Comparison of ENCODE assay signal across 12 mouse cellular contexts in the genomic region with DNA sequence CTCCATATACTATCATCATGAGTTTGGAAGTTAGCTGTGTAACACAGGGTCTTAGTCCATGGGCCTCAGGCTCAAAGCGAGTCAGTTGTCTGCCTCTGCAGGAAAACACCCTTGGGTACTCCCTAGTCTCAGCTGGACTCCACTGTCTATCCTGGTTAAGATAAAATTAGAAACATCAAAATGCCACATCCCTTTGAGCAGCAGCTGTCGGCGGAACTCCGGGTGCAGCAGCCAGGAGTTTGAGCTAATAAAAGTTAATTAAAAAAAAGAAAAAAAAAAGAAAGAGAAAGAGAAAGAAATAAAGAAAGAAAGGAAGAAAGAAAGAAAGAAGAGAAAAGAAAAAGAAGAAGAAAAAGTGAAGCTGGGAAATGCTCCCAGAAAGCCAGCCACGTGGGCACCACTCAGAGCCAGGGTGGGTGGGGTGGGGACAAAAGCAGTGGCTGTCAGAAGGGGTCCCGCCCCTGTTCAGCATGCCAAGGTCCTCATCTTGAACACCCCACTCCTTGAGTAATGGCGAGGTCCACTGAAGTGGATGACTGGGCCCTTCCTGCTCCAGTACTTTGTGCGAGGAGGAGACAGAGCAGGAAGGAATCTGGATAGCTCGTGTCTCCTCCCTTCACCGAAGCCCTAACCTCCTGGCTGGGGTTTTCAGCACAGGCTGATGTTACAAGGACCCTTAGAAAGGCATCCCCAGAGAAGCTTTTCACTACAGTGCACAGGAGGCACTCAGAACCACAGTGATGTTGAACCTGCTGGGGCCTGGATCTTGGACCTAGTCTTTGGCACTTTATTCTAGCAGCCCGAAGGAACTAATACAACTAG. TPM values are rescaled to one million over a fixed set of nuclear protein-coding genes. Genes with fewer than 3 reads are reported as not detected.
DNase-seq lines count a peak whose midpoint lies in the region; ATAC-seq and TF ChIP-seq lines count a peak whose summit lies in the region.
"Had no signal": no experiment of that assay in that cellular context is flagged by ENCODE, and none has a peak within 500 bp of the region (broad histone marks: within the 10 kb centered on the region; RNA-seq: fewer than 3 reads in every experiment).

No protein-coding gene starts in this region.

- ATAC-seq in heart, embryonic 13.5 days (ENCODE audit: extremely low read depth, insufficient number of reproducible peaks, low FRiP score, low TSS enrichment), result no peak
- ATAC-seq: midbrain, embryonic 15.5 days had no signal

- intact Hi-C loops in gastrocnemius, postnatal 14 days (cut with DNase I; ENCODE audit: low total_unique reads), result no loop called here
- intact Hi-C loops in left cerebral cortex, adult 2 months (cut with DNase I), result no loop called here
- intact Hi-C loops in left cerebral cortex, postnatal 36 days (cut with DNase I), result no loop called here

- H3K4me2 ChIP-seq in heart, embryonic 13.5 days, result peak overlapping the region; percentile 32; the same call in 1 of the 2 replicates
- H3K4me2 ChIP-seq: limb, embryonic 13.5 days; midbrain, embryonic 15.5 days had no signal

- TF ChIP-seq CTCF in left cerebral cortex, adult 2 months (IDR thresholded peaks at IDR 0.05), result no peak
- no peak for TF ChIP-seq CTCF in thymus, adult 2 months (IDR thresholded peaks at IDR 0.05; ENCODE audit: borderline replicate concordance, control insufficient read depth, extremely low read depth, insufficient read depth, low read length, poor library complexity)

- DNase-seq in gastrocnemius, postnatal 14 days, result peak; percentile 37
- DNase-seq in gastrocnemius, adult 8-10 months (ENCODE audit: low spot score in 2 of 2), result no peak
- no peak for DNase-seq in left cerebral cortex, adult 2 months (ENCODE audit: extremely low spot score in 1 of 2, low spot score in 2 of 2)
- DNase-seq in left cerebral cortex, postnatal 36 days (ENCODE audit: low spot score in 2 of 2), result no peak
- peak; percentile 57 for DNase-seq in lung, postnatal 25 days (ENCODE audit: low spot score)
- DNase-seq in thymus, adult 2 months, result no peak
- DNase-seq in liver, result no peak
- DNase-seq: cerebellum, postnatal 10 days had no signal

- 31% methylated on average over 11 of the region's 11 CpGs for WGBS in heart, embryonic 13.5 days
- WGBS in thymus, adult 2 months, result 74% methylated on average over 11 of the region's 11 CpGs

- peak overlapping the region; percentile 70 for H3K9ac ChIP-seq in heart, embryonic 13.5 days
- H3K9ac ChIP-seq: limb, embryonic 13.5 days; midbrain, embryonic 15.5 days had no signal

- H3K27me3 ChIP-seq in heart, embryonic 13.5 days (replicated peaks), result no peaks in the 10 kb centered on the region
- no peaks in the 10 kb centered on the region for H3K27me3 ChIP-seq in thymus, adult 2 months (ENCODE audit: control insufficient read depth, insufficient read depth, low read length)
- H3K27me3 ChIP-seq: limb, embryonic 13.5 days; midbrain, embryonic 15.5 days had no signal

- peaks cover 100% of the 10 kb centered on the region for H3K4me1 ChIP-seq in heart, embryonic 13.5 days
- H3K4me1 ChIP-seq in thymus, adult 2 months (replicated peaks; ENCODE audit: control insufficient read depth, insufficient read depth, low read length), result no peaks in the 10 kb centered on the region; the same call in 1 of the 2 replicates

- H3K4me3 ChIP-seq in left cerebral cortex, adult 2 months, result no peak overlapping the region
- H3K4me3 ChIP-seq in heart, embryonic 13.5 days, result no peak overlapping the region
- no peak overlapping the region for H3K4me3 ChIP-seq in thymus, adult 2 months (ENCODE audit: control insufficient read depth, insufficient read depth, low read length)
- H3K4me3 ChIP-seq: erythroblast, embryonic 14.5 days; limb, embryonic 13.5 days; midbrain, embryonic 15.5 days had no signal

- H3K9me3 ChIP-seq in heart, embryonic 13.5 days, result no peaks in the 10 kb centered on the region
- H3K9me3 ChIP-seq: limb, embryonic 13.5 days; midbrain, embryonic 15.5 days had no signal

- peak overlapping the region; percentile 40; the same call in 1 of the 2 replicates for H3K27ac ChIP-seq in left cerebral cortex, adult 2 months
- H3K27ac ChIP-seq in heart, embryonic 13.5 days (replicated peaks), result peak overlapping the region; percentile 94
- no peak overlapping the region for H3K27ac ChIP-seq in thymus, adult 2 months (ENCODE audit: control insufficient read depth, insufficient read depth, low read length)

- TF ChIP-seq POLR2A in thymus, adult 2 months (IDR thresholded peaks at IDR 0.05; ENCODE audit: control insufficient read depth, extremely low read depth, insufficient read depth, low read length, poor library complexity), result no peak

- H3K36me3 ChIP-seq in heart, embryonic 13.5 days, result no peaks in the 10 kb centered on the region; the same call in 1 of the 2 replicates
- no peaks in the 10 kb centered on the region for H3K36me3 ChIP-seq in thymus, adult 2 months (ENCODE audit: control insufficient read depth, insufficient read depth, low read length)
- H3K36me3 ChIP-seq: midbrain, embryonic 15.5 days had no signal

RNA-seq across cellular contexts. Expression of gene Lrrc75a, which starts 6.1 kb away (rescaled TPM):
- 1 to 10 TPM; 7.2 to 8.8 TPM for total RNA-seq in gastrocnemius, postnatal 14 days (2021)
- total RNA-seq in gastrocnemius, adult 8-10 months (2022), result 1 to 10 TPM; 2.7 to 4.6 (median 3.0) TPM
- 10 to 100 TPM; 20.0 to 24.9 TPM for total RNA-seq in left cerebral cortex, adult 2 months (2021)
- 10 to 100 TPM; 18.7 to 21.8 TPM for total RNA-seq in left cerebral cortex, postnatal 36 days (2021)
- polyA plus RNA-seq in heart, embryonic 13.5 days (2015; fragmentation: Nextera tagmentation; extraction: Ambion mirVana), result 14.3 and 17.0 TPM in 2 replicates
- 6.0 and 6.9 TPM in 2 replicates for polyA plus RNA-seq in thymus, adult 2 months (2012; rRNA removed)

RNA-seq across cellular contexts. Expression of gene Mmgt2, which starts 6.2 kb away (rescaled TPM):
- total RNA-seq in gastrocnemius, postnatal 14 days (2021), result 1 to 10 TPM; 5.5 to 7.8 TPM
- 1 to 10 TPM; 5.3 to 7.2 (median 6.5) TPM for total RNA-seq in gastrocnemius, adult 8-10 months (2022)
- total RNA-seq in left cerebral cortex, adult 2 months (2021), result 10 to 100 TPM; 21.5 to 28.4 TPM
- 10 to 100 TPM; 20.2 to 27.0 TPM for total RNA-seq in left cerebral cortex, postnatal 36 days (2021)
- 42.8 and 53.9 TPM in 2 replicates for polyA plus RNA-seq in heart, embryonic 13.5 days (2015; fragmentation: Nextera tagmentation; extraction: Ambion mirVana)
- polyA plus RNA-seq in thymus, adult 2 months (2012; rRNA removed), result 43.0 and 47.5 TPM in 2 replicates

Comparison
In these comparisons a context has a peak if more than half of its experiments do, and no peak if none do; other contexts are left out.
1. DNase-seq: peak in gastrocnemius, postnatal 14 days (single experiment) and lung, postnatal 25 days (single experiment); none in gastrocnemius, adult 8-10 months (0 of 2), left cerebral cortex, adult 2 months (0 of 2), left cerebral cortex, postnatal 36 days (0 of 2), thymus, adult 2 months (single experiment) and liver (single experiment).